Mouse (Mus musculus): ENCODE measurements at regions not wholly inside any gene's neighbourhood (a gene's known extent, or its start where the extent isn't known, plus 50 kb on each side); places are given as distances from the start of the nearest gene placed in this dataset.

- TF ChIP-seq CTCF (IDR thresholded peaks at IDR 0.05; ENCODE audit: low read depth) (no peak), EP300 (IDR thresholded peaks at IDR 0.05; ENCODE audit: low read depth) (no peak)
These were observed 89.3 kb upstream of the Hmcn1 start for GRCm38 (mm10) chr1:151082510-151083033.

Data from liver, postnatal 0 days (tissue).